Mouse (Mus musculus) hindbrain, embryonic 10.5 days (tissue): ENCODE measurements around the gene Rbm20. TPM values are rescaled to one million over a fixed set of nuclear protein-coding genes. Genes with fewer than 3 reads are reported as not detected.

Source experiments
- DNase-seq: peaks from one replicate; pipeline ENCODE4 v3.0.0-alpha.2; 2017; ENCODE audit warnings: low spot score
- H3K27ac ChIP-seq: fragments of 300-500 bp; sonication (generic); 2 replicates; pipeline ENCODE4 v1.5.1; 2016; ENCODE audit warnings: mild to moderate bottlenecking, moderate library complexity
- H3K27me3 ChIP-seq: fragments of 300-500 bp; sonication (generic); 2 replicates; pipeline ENCODE4 v1.6.1; 2016; ENCODE audit warnings: mild to moderate bottlenecking; ENCODE audit not compliant: poor library complexity, insufficient read depth, severe bottlenecking
- H3K36me3 ChIP-seq: fragments of 300-500 bp; sonication (generic); 2 replicates; pipeline ENCODE4 v1.6.1; 2016; ENCODE audit warnings: mild to moderate bottlenecking, moderate library complexity
- H3K4me1 ChIP-seq: fragments of 300-500 bp; sonication (generic); replicated peaks from 2 replicates; pipeline ENCODE4 v1.6.1; 2016; ENCODE audit warnings: mild to moderate bottlenecking
- H3K4me3 ChIP-seq: fragments of 300-500 bp; sonication (generic); 2 replicates; pipeline ENCODE4 v1.5.1; 2016; ENCODE audit warnings: mild to moderate bottlenecking, moderate library complexity
- H3K9me3 ChIP-seq: fragments of 300-500 bp; sonication (generic); 2 replicates; pipeline ENCODE4 v1.6.1; 2016; ENCODE audit warnings: mild to moderate bottlenecking, moderate library complexity
- WGBS: fragments of 180-500 bp; shearing (Covaris S2); methylation state at CpG from one replicate; pipeline ENCODE4 v1.1.7; 2016; 5-methylcytosine and 5-hydroxymethylcytosine counted together
- polyA plus RNA-seq: library from polyadenylated mRNA; unstranded; fragments of >200 nt; fragmentation: Nextera tagmentation; extraction: Ambion mirVana; gene quantifications from 2 replicates; pipeline ENCODE4 v1.2.1, GENCODE M21; 2016

The Rbm20 gene
- polyA plus RNA-seq, 1 experiment from 2014 or later: 1.1 TPM

DNA sequence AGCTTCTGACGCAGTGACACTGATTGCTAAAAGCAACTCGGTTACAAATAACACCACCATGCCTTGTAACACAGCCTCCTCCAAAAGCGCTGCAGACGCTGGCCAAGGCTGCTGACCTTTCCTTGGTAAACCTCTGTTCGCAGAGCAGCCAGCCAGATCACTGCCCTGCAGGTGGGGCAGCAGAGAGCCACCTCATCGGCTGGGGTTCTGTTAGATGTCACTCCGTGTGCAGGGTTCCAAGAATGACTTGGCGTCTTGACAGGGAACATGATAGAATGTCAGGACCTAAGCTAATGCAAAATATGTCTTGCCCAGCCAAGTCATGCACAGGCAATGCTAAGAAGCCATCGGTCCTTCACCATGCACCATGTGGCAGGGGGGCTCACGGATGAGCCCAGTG lies 52.8 kb downstream of the Rbm20 start:
- no peaks in the 10 kb centered on the region for H3K9me3 ChIP-seq
- H3K4me1 ChIP-seq: peaks cover 16% of the 10 kb centered on the region
- 77% methylated on average over 10 of the region's 10 CpGs for WGBS
- no peak overlapping the region for H3K27ac ChIP-seq
- no peak overlapping the region for H3K4me3 ChIP-seq
- no peaks in the 10 kb centered on the region for H3K36me3 ChIP-seq
- DNase-seq: no peak
- no peaks in the 10 kb centered on the region for H3K27me3 ChIP-seq

DNA sequence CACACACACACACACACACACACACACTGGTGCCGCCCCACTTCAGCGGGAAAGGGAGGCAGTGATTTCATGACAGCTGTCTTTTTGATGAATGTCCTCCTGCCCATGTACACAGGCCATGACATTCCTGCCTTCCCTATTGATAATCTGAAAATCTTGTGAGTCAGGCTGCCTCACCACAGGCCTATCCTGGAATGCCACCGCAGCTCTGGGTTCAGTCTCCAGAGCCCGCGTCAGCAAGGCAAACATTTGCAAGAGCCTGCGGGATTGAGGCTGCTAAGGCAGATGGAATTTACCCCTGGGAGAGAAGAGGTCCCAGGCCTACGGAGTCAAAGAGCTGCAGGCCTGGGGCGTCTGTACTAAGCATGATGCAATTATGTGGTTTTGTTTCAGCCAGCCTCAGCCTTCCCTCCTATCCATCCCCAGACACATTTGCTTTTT lies 54.7 kb downstream of the Rbm20 start:
- no peak overlapping the region for H3K4me3 ChIP-seq
- H3K27me3 ChIP-seq: no peaks in the 10 kb centered on the region
- H3K27ac ChIP-seq: peak overlapping the region; percentile 25; the same call in 1 of the 2 replicates
- no peaks in the 10 kb centered on the region for H3K36me3 ChIP-seq
- WGBS: 64% methylated on average over 8 of the region's 8 CpGs
- no peak for DNase-seq
- H3K4me1 ChIP-seq: peaks cover 11% of the 10 kb centered on the region
- no peaks in the 10 kb centered on the region for H3K9me3 ChIP-seq

DNA sequence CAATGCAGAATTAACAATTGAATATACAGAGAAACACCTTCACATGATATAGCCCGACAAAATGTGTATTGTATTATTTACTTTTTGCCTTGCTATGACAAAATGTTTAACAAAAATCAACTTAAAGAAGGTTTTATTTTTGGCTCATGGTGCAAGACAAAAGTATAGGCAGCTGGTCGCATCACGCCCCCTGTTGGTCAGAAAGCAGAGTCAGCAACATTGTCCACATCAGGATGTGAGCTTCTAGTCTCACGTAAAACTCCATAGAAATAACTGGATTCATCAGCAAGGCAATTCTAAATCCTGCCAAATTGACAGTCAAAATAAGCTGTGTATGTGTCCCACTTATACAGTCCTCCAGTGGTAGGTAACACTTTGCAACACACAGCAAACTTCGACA lies 57.7 kb downstream of the Rbm20 start:
- Histone ChIP-seq H3K36me3 (no peaks in the 10 kb centered on the region), H3K27me3 (no peaks in the 10 kb centered on the region), H3K4me3 (no peak overlapping the region), H3K9me3 (no peaks in the 10 kb centered on the region), H3K4me1 (peaks cover 15% of the 10 kb centered on the region), H3K27ac (no peak overlapping the region)
- no peak for DNase-seq
- 55% methylated on average over 5 of the region's 5 CpGs for WGBS

DNA sequence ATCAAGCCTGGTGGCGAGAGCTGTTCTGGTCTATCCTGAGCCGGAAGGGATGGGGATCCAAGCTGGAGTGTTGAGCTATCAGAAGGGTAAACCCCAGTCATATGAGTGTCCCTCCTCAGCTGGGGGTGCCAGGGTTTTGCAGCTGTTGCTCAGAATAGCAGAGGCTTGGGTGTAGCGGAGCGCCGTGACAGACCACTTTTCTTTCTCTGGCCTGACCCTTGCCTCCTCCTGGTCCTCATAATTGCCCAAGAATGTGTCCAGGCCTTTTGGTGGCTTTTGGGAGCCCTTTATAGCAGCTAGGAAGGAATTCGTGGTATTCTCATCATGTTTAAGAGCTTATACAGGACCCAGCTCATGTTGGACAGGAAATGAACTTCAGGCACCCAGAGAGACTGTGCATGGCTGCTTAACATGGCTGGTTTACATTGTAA lies 61.6 kb downstream of the Rbm20 start:
- DNase-seq: no peak
- Histone ChIP-seq H3K27me3 (no peaks in the 10 kb centered on the region), H3K9me3 (no peaks in the 10 kb centered on the region), H3K4me1 (peaks cover 11% of the 10 kb centered on the region), H3K4me3 (no peak overlapping the region), H3K27ac (no peak overlapping the region), H3K36me3 (no peaks in the 10 kb centered on the region)
- 62% methylated on average over 6 of the region's 6 CpGs for WGBS

DNA sequence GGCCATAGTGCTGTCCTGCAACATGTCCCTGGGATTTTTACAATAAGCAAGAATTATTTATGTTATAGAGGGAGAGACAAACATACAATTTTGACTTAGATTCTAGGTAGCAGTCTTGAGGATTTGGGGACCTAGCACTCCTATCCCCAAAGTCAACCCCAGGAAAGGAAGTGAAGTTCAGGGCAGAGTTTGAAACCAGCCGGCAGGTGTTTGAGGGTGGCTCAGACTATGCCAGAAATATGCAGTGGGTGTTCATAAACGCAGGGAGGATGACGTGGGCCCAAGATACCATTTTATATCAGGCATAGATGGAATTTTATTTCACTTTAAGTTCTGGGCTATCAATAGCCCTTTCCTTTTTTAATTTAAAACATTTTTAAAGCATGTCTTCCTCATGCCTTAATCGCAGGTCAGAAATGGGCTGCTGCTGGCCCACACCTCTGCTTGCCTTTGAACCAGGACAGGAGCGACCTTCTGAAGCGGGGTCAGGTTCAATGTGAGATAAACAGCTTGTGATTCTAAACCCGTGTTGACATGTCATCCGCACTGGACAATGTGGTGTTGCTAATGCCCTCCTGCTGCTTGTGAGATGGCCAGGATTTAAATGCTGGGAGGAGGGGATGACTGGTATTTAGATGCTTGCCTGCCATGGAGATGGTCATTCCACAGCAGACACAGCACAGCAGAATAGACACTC lies 62.6 kb downstream of the Rbm20 start:
- DNase-seq: no peak
- Histone ChIP-seq H3K27me3 (no peaks in the 10 kb centered on the region), H3K9me3 (no peaks in the 10 kb centered on the region), H3K36me3 (no peaks in the 10 kb centered on the region), H3K4me1 (peaks cover 11% of the 10 kb centered on the region), H3K4me3 (no peak overlapping the region), H3K27ac (no peak overlapping the region)
- 75% methylated on average over 8 of the region's 8 CpGs for WGBS

DNA sequence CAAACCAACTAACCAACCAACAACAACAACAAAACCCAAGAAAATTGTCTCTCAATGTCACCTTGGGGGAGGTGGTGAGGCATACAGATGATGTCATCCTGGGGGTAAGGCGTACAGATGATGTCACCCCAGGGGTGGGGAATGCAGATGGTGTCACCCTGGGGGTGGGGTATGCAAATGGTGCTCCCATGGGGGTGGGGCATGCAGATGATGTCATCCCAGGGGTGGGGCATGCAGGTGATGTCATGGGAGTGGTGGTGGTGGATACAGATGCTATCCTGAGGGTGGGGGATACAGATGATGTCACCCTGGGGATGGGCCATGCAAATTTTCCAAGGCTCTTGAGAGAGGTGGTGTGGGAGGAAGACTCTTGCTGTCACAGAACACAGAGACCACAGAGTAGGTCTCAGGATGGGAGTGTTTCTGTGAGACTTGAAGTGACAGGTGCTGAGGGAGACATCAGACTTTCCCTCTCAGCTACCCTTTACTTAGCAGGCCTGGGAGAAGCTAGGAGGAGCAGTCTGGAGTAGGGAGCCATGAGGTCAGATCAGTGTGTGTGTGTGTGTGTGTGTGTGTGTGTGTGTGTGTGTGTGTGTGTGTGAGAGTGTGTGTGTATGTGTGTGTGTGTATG lies 63.8 kb downstream of the Rbm20 start:
- Histone ChIP-seq H3K9me3 (no peaks in the 10 kb centered on the region), H3K36me3 (no peaks in the 10 kb centered on the region), H3K27ac (no peak overlapping the region), H3K4me1 (peaks cover 11% of the 10 kb centered on the region), H3K27me3 (no peaks in the 10 kb centered on the region), H3K4me3 (no peak overlapping the region)
- no peak for DNase-seq
- WGBS: 85% methylated on average over 1 of the region's 1 CpGs

GRCm38 (mm10) chr19:53741902-53742301 lies 64.8 kb downstream of the Rbm20 start:
- no peak for DNase-seq
- H3K4me1 ChIP-seq: peaks cover 14% of the 10 kb centered on the region
- no peaks in the 10 kb centered on the region for H3K9me3 ChIP-seq
- no peaks in the 10 kb centered on the region for H3K27me3 ChIP-seq
- WGBS: 64% methylated on average over 3 of the region's 3 CpGs
- no peak overlapping the region for H3K4me3 ChIP-seq
- no peaks in the 10 kb centered on the region for H3K36me3 ChIP-seq
- no peak overlapping the region for H3K27ac ChIP-seq

DNA sequence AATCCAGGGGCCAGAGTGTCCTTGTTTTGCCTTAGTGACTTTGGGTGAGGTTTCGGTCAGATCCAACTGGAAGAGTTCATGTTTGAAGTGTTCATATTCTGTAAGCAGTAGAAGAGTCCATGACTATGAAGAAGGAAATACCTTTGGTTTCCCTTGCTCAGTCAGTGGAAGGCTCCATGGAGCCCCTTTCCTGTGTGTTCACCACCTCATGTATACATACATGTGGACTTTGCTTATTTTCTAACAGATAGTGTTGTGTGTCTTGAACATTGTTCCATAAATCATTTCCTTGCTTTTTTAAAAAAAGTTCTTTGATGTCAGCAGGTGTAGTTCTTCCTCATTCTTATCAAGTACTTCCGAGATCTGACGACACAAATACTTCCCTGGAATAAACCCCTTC lies 68.2 kb downstream of the Rbm20 start:
- Histone ChIP-seq H3K27ac (no peak overlapping the region), H3K36me3 (no peaks in the 10 kb centered on the region), H3K4me1 (peaks cover 9% of the 10 kb centered on the region), H3K27me3 (no peaks in the 10 kb centered on the region), H3K4me3 (no peak overlapping the region), H3K9me3 (no peaks in the 10 kb centered on the region)
- WGBS: 96% methylated on average over 3 of the region's 3 CpGs
- no peak for DNase-seq

DNA sequence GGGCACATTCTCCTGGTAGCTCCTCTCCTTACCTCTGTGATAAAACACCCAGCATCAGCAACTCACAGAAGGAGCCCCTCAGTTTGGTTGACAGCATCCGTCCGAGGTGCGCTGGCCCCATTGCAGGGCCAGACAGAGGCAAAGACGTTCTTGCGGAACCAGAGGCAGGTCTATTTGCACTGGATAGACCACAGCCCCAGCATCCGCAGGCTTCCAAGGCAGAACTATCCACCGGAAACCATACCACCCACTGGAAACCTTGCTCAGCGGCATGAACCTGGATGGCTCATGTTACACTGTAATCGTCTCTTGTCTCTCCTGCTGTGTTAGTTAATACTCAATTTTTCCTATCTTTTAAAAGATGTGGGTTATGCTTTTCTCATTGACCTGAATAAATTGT lies 69.0 kb downstream of the Rbm20 start:
- Histone ChIP-seq H3K9me3 (no peaks in the 10 kb centered on the region), H3K36me3 (no peaks in the 10 kb centered on the region), H3K27me3 (no peaks in the 10 kb centered on the region), H3K27ac (no peak overlapping the region), H3K4me1 (peaks cover 4% of the 10 kb centered on the region; the same call in 1 of the 2 replicates), H3K4me3 (no peak overlapping the region)
- no peak for DNase-seq
- WGBS: 76% methylated on average over 9 of the region's 9 CpGs

DNA sequence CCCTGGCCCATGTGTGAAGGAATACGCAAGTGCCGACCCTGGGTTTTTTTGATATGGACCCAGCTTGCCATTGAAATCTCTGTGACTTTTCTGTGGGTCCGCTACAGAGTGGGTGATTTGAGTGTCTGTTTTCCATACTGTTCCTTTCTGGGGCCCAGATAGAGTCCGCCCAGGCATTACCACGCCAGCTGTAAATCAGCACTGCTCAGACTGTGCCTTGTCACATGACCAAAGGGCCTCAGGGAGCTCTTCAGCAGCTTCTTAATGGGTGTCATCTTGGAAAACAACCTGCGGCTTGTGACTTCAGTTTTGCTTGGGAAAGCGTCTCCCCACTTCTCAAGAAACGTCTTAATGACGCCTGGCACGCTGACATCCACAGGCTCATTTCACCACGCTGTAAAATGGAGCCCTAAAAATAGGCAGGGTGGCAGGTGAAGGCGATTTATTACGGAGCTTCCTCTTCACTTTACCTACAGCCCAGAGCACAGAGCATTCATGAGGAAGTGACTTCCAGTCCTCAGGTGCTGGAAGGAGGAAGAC lies 71.2 kb downstream of the Rbm20 start:
- no peak for DNase-seq
- 91% methylated on average over 13 of the region's 13 CpGs for WGBS
- H3K9me3 ChIP-seq: no peaks in the 10 kb centered on the region

DNA sequence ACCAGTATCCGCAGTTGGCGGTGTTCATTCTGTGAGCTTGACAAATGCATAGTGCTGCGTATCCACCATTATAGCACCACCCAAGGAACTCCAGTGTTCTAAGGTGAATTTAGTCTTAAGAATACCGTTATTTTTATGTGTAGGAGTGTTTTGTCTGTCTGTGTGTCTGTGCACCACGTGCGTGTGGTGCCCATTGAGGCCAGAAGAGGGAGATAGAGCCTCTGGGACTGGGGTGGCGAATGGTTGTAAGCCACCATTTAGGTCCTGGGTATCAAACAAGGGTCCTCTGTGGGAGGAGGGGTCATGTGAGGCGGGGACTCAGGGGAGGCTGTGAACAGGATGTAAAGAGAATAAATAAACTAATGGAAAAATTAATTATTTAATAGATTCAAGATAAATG lies 72.2 kb downstream of the Rbm20 start:
- Histone ChIP-seq H3K36me3 (no peaks in the 10 kb centered on the region), H3K4me3 (no peak overlapping the region), H3K4me1 (peaks cover 9% of the 10 kb centered on the region; the same call in 1 of the 2 replicates), H3K9me3 (no peaks in the 10 kb centered on the region), H3K27ac (no peak overlapping the region), H3K27me3 (no peaks in the 10 kb centered on the region)
- DNase-seq: no peak
- WGBS: 94% methylated on average over 8 of the region's 8 CpGs

More for the DNA sequence above, 71.2 kb downstream of the Rbm20 start:
- Histone ChIP-seq H3K36me3 (no peaks in the 10 kb centered on the region), H3K4me1 (peaks cover 9% of the 10 kb centered on the region; the same call in 1 of the 2 replicates), H3K4me3 (no peak overlapping the region), H3K27me3 (no peaks in the 10 kb centered on the region), H3K27ac (no peak overlapping the region)

GRCm38 (mm10) chr19:53751420-53752185 lies 74.5 kb downstream of the Rbm20 start:
- no peaks in the 10 kb centered on the region for H3K36me3 ChIP-seq
- WGBS: 75% methylated on average over 22 of the region's 22 CpGs
- DNase-seq: no peak
- no peak overlapping the region for H3K4me3 ChIP-seq
- 0 out of 2 replicates have a peak, but pooled peaks cover 4% of the 10 kb centered on the region for H3K9me3 ChIP-seq
- no peak overlapping the region for H3K27ac ChIP-seq
- no peaks in the 10 kb centered on the region for H3K27me3 ChIP-seq
- H3K4me1 ChIP-seq: peaks cover 11% of the 10 kb centered on the region; the same call in 1 of the 2 replicates
